Mouse (Mus musculus) hindbrain, embryonic 11.5 days (tissue): ENCODE measurements around the gene Lef1. TPM values are rescaled to one million over a fixed set of nuclear protein-coding genes. Genes with fewer than 3 reads are reported as not detected.

Source experiments
- polyA plus RNA-seq: library from polyadenylated mRNA; unstranded; fragments of >200 nt; fragmentation: Nextera tagmentation; extraction: Ambion mirVana; gene quantifications from 2 replicates; pipeline ENCODE4 v1.2.1, GENCODE M21; 2014

Lef1 gene
- polyA plus RNA-seq, 1 experiment from 2014 or later = 24.6 TPM

Other genes with a start within 250 kb of the Lef1 start
- 60.4 and 63.6 TPM in 2 replicates for gene Hadh, start 161.6 kb downstream of the Lef1 start, polyA plus RNA-seq
- gene Cyp2u1, start 192.8 kb downstream of the Lef1 start, polyA plus RNA-seq = 1.6 and 3.0 TPM in 2 replicates